Comparison of ENCODE assay signal across 14 mouse cellular contexts in the genomic region with DNA sequence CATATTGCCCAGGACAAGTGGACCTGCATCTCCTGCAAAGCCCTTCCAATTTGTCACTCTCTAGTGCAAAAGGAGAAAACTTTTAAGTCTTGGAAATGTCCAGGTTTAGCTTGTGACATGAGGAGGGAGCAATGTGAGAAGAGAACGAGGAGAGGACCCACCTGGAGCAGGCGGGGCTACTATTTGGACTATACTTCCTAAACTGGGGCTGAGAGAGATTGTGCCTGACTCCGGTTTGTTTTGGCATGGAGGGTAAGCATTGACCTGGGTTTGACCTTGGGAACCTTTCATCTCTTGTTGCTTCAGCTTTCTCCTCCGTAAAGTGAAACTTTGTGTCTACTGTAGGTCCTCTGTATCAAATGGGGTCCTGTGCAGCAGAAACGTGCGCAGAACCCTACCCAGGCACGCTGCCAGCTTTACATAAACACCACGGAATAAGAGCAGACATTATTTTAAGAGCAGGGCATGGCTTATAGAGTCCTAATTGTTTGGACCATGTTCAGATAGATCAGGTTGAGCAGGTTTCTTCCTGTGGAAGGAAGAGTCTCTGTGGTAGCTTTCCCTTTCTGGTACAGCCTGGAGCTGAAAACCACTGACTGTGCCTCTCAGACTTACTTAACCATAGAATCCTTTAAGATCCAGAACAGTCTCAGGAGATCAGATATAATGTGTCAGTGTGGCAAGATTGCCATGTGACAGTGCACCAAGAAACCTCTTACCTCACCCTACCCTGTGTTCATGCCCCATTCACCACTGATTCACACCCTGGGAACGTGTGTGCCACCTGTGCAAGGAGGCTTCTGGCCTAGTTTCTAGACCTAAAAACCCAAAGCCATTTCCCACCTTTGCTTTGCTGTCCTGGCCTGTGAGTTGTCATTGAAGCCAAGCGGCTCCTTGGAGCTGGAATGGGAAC.
DNase-seq lines count a peak whose midpoint lies in the region; ATAC-seq and TF ChIP-seq lines count a peak whose summit lies in the region.
"Had no signal": no experiment of that assay in that cellular context is flagged by ENCODE, and none has a peak within 500 bp of the region (broad histone marks: within the 10 kb centered on the region; RNA-seq: fewer than 3 reads in every experiment).

No protein-coding gene starts in this region.

- no peak for DNase-seq in forebrain, postnatal 0 days
- DNase-seq in kidney, postnatal 36 days = no peak
- DNase-seq in R1 (ENCODE audit: low read depth, low spot score) = peak; percentile 30
- DNase-seq in ovary, adult 18-20 months (ENCODE audit: low spot score) = no peak
- DNase-seq: spleen, adult 18-20 months; thymus, postnatal 14 days had no signal

- H3K4me2 ChIP-seq in forebrain, embryonic 12.5 days = no peak overlapping the region
- no peak overlapping the region for H3K4me2 ChIP-seq in forebrain, postnatal 0 days (ENCODE audit: low read depth)
- 0 out of 2 replicates have a peak overlapping the region, but pooled peaks have one; percentile 20 for H3K4me2 ChIP-seq in kidney, embryonic 15.5 days
- H3K4me2 ChIP-seq in limb, embryonic 12.5 days = no peak overlapping the region
- no peak overlapping the region for H3K4me2 ChIP-seq in neural tube, embryonic 15.5 days
- H3K4me2 ChIP-seq: midbrain, embryonic 12.5 days had no signal

- H3K4me3 ChIP-seq in forebrain, embryonic 12.5 days (replicated peaks) = no peak overlapping the region
- H3K4me3 ChIP-seq in forebrain, postnatal 0 days (ENCODE audit: low read depth, low read length) = no peak overlapping the region
- H3K4me3 ChIP-seq in kidney, embryonic 15.5 days (replicated peaks) = no peak overlapping the region
- H3K4me3 ChIP-seq in limb, embryonic 12.5 days (replicated peaks) = no peak overlapping the region
- H3K4me3 ChIP-seq in neural tube, embryonic 15.5 days (replicated peaks) = no peak overlapping the region
- H3K4me3 ChIP-seq: hindbrain, embryonic 10.5 days; layer of hippocampus, adult 2 months; midbrain, embryonic 12.5 days had no signal

- TF ChIP-seq CTCF in forebrain, postnatal 0 days (IDR thresholded peaks at IDR 0.05; ENCODE audit: low read depth) = no peak

- 0 out of 2 replicates have a peak overlapping the region, but pooled peaks have one; percentile 5 for H3K27ac ChIP-seq in forebrain, embryonic 12.5 days
- no peak overlapping the region for H3K27ac ChIP-seq in forebrain, postnatal 0 days (ENCODE audit: low read depth, low read length)
- peak overlapping the region; percentile 59 for H3K27ac ChIP-seq in kidney, embryonic 15.5 days
- H3K27ac ChIP-seq in limb, embryonic 12.5 days = peak overlapping the region; percentile 60
- no peak overlapping the region for H3K27ac ChIP-seq in neural tube, embryonic 15.5 days (replicated peaks)
- H3K27ac ChIP-seq: hindbrain, embryonic 10.5 days; layer of hippocampus, adult 2 months; liver, embryonic 14.5 days; midbrain, embryonic 12.5 days had no signal

- no peak for ATAC-seq in forebrain, embryonic 12.5 days (ENCODE audit: low FRiP score)
- ATAC-seq in forebrain, postnatal 0 days = no peak
- peak; percentile 50 for ATAC-seq in kidney, embryonic 15.5 days (replicated peaks; ENCODE audit: low FRiP score)
- 0 out of 2 replicates have a peak, but pooled peaks have one; percentile 21 for ATAC-seq in limb, embryonic 12.5 days (ENCODE audit: insufficient number of reproducible peaks, insufficient read depth, low FRiP score, low TSS enrichment, low read depth)
- no peak for ATAC-seq in neural tube, embryonic 15.5 days (ENCODE audit: low FRiP score)

- no peaks in the 10 kb centered on the region for H3K27me3 ChIP-seq in forebrain, embryonic 12.5 days
- no peaks in the 10 kb centered on the region for H3K27me3 ChIP-seq in forebrain, postnatal 0 days (ENCODE audit: insufficient read depth, low read length)
- no peaks in the 10 kb centered on the region for H3K27me3 ChIP-seq in kidney, embryonic 15.5 days
- H3K27me3 ChIP-seq in limb, embryonic 12.5 days = no peaks in the 10 kb centered on the region
- no peaks in the 10 kb centered on the region for H3K27me3 ChIP-seq in neural tube, embryonic 15.5 days (replicated peaks)

- no peaks in the 10 kb centered on the region for H3K9me3 ChIP-seq in forebrain, embryonic 12.5 days
- no peaks in the 10 kb centered on the region for H3K9me3 ChIP-seq in forebrain, postnatal 0 days (ENCODE audit: low read length)
- H3K9me3 ChIP-seq in kidney, embryonic 15.5 days (replicated peaks) = no peaks in the 10 kb centered on the region; the same call in 1 of the 2 replicates
- no peaks in the 10 kb centered on the region for H3K9me3 ChIP-seq in limb, embryonic 12.5 days
- H3K9me3 ChIP-seq in neural tube, embryonic 15.5 days (replicated peaks) = no peaks in the 10 kb centered on the region
- H3K9me3 ChIP-seq: hindbrain, embryonic 10.5 days; midbrain, embryonic 12.5 days had no signal

- no peaks in the 10 kb centered on the region; the same call in 1 of the 2 replicates for H3K36me3 ChIP-seq in forebrain, embryonic 12.5 days (replicated peaks)
- no peaks in the 10 kb centered on the region for H3K36me3 ChIP-seq in forebrain, postnatal 0 days (ENCODE audit: insufficient read depth)
- no peaks in the 10 kb centered on the region for H3K36me3 ChIP-seq in kidney, embryonic 15.5 days
- H3K36me3 ChIP-seq in limb, embryonic 12.5 days = peaks cover 6% of the 10 kb centered on the region; the same call in 1 of the 2 replicates
- no peaks in the 10 kb centered on the region for H3K36me3 ChIP-seq in neural tube, embryonic 15.5 days
- H3K36me3 ChIP-seq: hindbrain, embryonic 10.5 days; midbrain, embryonic 12.5 days had no signal

- WGBS in forebrain, embryonic 12.5 days = 80% methylated on average over 10 of the region's 10 CpGs
- WGBS in forebrain, postnatal 0 days = 65% methylated on average over 10 of the region's 10 CpGs
- 39% methylated on average over 10 of the region's 10 CpGs for WGBS in kidney, embryonic 15.5 days
- 50% methylated on average over 10 of the region's 10 CpGs for WGBS in limb, embryonic 12.5 days
- 70% methylated on average over 10 of the region's 10 CpGs for WGBS in neural tube, embryonic 15.5 days

- H3K4me1 ChIP-seq in forebrain, embryonic 12.5 days = peaks cover 15% of the 10 kb centered on the region
- no peaks in the 10 kb centered on the region for H3K4me1 ChIP-seq in forebrain, postnatal 0 days (ENCODE audit: insufficient read depth)
- H3K4me1 ChIP-seq in kidney, embryonic 15.5 days = peaks cover 41% of the 10 kb centered on the region
- peaks cover 38% of the 10 kb centered on the region for H3K4me1 ChIP-seq in limb, embryonic 12.5 days (replicated peaks)
- peaks cover 4% of the 10 kb centered on the region for H3K4me1 ChIP-seq in neural tube, embryonic 15.5 days

- no peak overlapping the region for H3K9ac ChIP-seq in forebrain, embryonic 12.5 days
- H3K9ac ChIP-seq in forebrain, postnatal 0 days = no peak overlapping the region
- H3K9ac ChIP-seq in kidney, embryonic 15.5 days = no peak overlapping the region
- no peak overlapping the region for H3K9ac ChIP-seq in limb, embryonic 12.5 days (replicated peaks)
- H3K9ac ChIP-seq in neural tube, embryonic 15.5 days (replicated peaks) = no peak overlapping the region
- H3K9ac ChIP-seq: liver, embryonic 14.5 days; midbrain, embryonic 12.5 days had no signal

Comparison
In these comparisons a context has a peak if more than half of its experiments do, and no peak if none do; other contexts are left out.
1. H3K27ac ChIP-seq: peak in forebrain, embryonic 12.5 days (single experiment), kidney, embryonic 15.5 days (single experiment) and limb, embryonic 12.5 days (single experiment); none in forebrain, postnatal 0 days (single experiment) and neural tube, embryonic 15.5 days (single experiment).
2. ATAC-seq: peak in kidney, embryonic 15.5 days (single experiment) and limb, embryonic 12.5 days (single experiment); none in forebrain, embryonic 12.5 days (single experiment), forebrain, postnatal 0 days (single experiment) and neural tube, embryonic 15.5 days (single experiment).